Mouse (Mus musculus) forebrain, postnatal 0 days (tissue): ENCODE results near the gene Timeless. TPM values are rescaled to one million over a fixed set of nuclear protein-coding genes. Genes with fewer than 3 reads are reported as not detected.

Source experiments
- ATAC-seq: fragments of 200-750 bp; cut with Nextera tagmentation; 2 replicates; pipeline ENCODE4 v1.8.0; 2017; ENCODE audit warnings: mild to moderate bottlenecking, moderate library complexity
- DNase-seq: peaks from one replicate; pipeline ENCODE4 v3.0.0-alpha.2; 2015
- H3K27ac ChIP-seq: fragments of 300-500 bp; sonication (generic); 2 replicates; pipeline ENCODE4 v1.5.1; 2014; ENCODE audit warnings: low read depth, mild to moderate bottlenecking, antibody characterized with exemption, low read length, moderate library complexity, mixed read lengths
- H3K27me3 ChIP-seq: fragments of 300-500 bp; sonication (generic); 2 replicates; pipeline ENCODE4 v1.6.1; 2014; ENCODE audit warnings: mild to moderate bottlenecking, low read length, mixed read lengths; ENCODE audit not compliant: insufficient read depth
- H3K36me3 ChIP-seq: fragments of 300-500 bp; sonication (generic); 2 replicates; pipeline ENCODE4 v1.6.1; 2014; ENCODE audit warnings: mild to moderate bottlenecking, moderate library complexity; ENCODE audit not compliant: insufficient read depth
- H3K4me1 ChIP-seq: fragments of 300-500 bp; sonication (generic); 2 replicates; pipeline ENCODE4 v1.6.1; 2014; ENCODE audit warnings: antibody characterized with exemption; ENCODE audit not compliant: insufficient read depth
- H3K4me2 ChIP-seq: fragments of 300-500 bp; sonication (generic); 2 replicates; pipeline ENCODE4 v1.6.1; 2014; ENCODE audit warnings: low read depth, mild to moderate bottlenecking, moderate library complexity
- H3K4me3 ChIP-seq: fragments of 300-500 bp; sonication (generic); 2 replicates; pipeline ENCODE4 v1.5.1; 2014; ENCODE audit warnings: low read depth, low read length, mixed read lengths
- H3K9ac ChIP-seq: fragments of 300-500 bp; sonication (generic); 2 replicates; pipeline ENCODE4 v1.6.1; 2014; ENCODE audit warnings: mild to moderate bottlenecking
- H3K9me3 ChIP-seq: fragments of 300-500 bp; sonication (generic); 2 replicates; pipeline ENCODE4 v1.6.1; 2016; ENCODE audit warnings: low read length
- CTCF ChIP-seq: sonication (generic); IDR thresholded peaks from 2 replicates; pipeline ENCODE4 v1.5.1; 2016; ENCODE audit warnings: antibody characterized with exemption, control low read depth, low read depth
- WGBS: fragments of 180-500 bp; shearing (Covaris S2); extraction: QIAGEN DNeasy Blood & Tissue Kit; methylation state at CpG from one replicate; pipeline ENCODE4 v1.1.7; 2014; 5-methylcytosine and 5-hydroxymethylcytosine counted together
- polyA plus RNA-seq: library from polyadenylated mRNA; unstranded; fragments of >200 nt; fragmentation: Nextera tagmentation; extraction: Ambion mirVana; gene quantifications from 2 replicates; pipeline ENCODE4 v1.2.1, GENCODE M21; 2015
- total RNA-seq: library from RNA; depleted of rRNA; stranded (reverse); fragments of >200 nt; gene quantifications from 2 replicates; pipeline ENCODE4 v1.2.3, GENCODE M21; 2014

Gene Timeless
- total and polyA plus RNA-seq, 2 experiments from 2014 or later, result 9.3 to 9.9 TPM

DNA sequence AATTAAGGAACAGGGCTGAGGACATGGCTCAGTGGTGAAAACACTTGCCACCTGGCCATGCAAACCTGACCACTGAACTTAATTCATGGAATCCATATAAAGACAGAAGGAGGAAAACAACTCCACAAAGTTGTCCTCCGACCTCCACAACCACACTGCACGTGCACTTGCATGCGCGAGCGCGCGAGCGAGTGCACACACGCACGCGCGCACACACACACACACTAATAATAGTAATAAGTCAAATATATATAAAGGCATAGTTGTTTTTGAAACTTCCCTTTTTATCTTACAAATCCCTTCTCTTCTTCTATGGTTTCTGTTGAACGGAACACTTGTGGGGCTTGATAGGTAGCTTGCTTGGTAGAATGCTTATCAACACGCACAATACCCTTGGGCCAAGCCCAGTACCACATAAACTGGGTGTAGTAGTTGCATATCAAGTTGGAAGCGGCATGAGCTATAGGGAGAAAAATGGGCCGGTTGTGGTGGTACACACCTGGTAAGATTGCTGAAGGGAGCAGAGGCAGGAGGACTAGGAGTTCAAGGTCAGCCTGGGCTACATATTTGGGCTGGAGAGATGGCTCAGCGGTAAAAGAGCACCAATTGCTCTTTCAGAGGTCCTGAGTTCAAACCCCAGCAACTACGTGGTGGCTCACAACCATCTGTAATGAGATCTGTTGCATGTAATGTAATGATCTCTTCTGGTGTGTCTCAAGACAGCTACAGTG, 13.3 kb upstream of the Timeless start:
- no peak overlapping the region for H3K4me3 ChIP-seq
- no peak overlapping the region for H3K27ac ChIP-seq
- H3K36me3 ChIP-seq, result no peaks in the 10 kb centered on the region
- no peaks in the 10 kb centered on the region for H3K9me3 ChIP-seq
- 95% methylated on average over 18 of the region's 18 CpGs for WGBS
- H3K4me1 ChIP-seq, result no peaks in the 10 kb centered on the region
- no peaks in the 10 kb centered on the region for H3K27me3 ChIP-seq
- DNase-seq, result no peak
- ATAC-seq, result no peak
- no peak for TF ChIP-seq CTCF
- no peak overlapping the region for H3K9ac ChIP-seq
- H3K4me2 ChIP-seq, result no peak overlapping the region

DNA sequence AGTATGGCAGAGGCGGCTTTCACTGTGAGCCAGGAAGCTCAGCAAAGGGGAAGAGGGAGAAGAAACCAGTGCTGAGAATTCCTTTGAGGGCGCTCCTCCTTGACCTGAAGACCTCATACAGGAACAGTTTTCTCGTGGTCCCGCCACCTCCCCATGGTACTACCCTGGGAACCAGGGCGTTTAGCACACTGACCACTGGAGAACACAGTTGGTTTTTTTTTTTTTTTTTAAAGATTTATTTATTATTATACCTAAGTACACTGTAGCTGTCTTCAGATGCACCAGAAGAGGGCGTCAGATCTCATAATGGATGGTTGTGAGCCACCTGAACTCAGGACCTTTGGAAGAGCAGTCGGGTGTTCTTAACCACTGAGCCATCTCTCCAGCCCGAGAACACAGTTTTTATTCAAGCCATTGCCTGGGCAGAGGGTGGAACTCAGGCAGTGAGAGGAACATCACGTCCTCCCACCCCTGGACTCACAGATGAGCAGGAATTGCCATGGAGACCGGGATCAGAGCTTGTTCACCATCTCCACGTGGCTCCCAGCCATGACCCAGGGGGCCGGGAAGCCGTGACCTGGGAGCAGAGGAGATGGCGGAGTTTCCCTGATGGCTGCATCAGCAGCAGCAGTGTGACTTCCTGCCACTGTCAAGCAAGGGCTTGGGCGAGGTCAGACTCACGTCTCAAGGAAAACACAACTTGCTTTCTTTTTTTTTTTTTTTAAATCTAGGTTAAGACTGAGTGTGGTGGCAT, 10.2 kb upstream of the Timeless start:
- 72% methylated on average over 16 of the region's 16 CpGs for WGBS
- no peak overlapping the region for H3K4me2 ChIP-seq
- TF ChIP-seq CTCF, result no peak
- H3K4me1 ChIP-seq, result no peaks in the 10 kb centered on the region
- H3K9ac ChIP-seq, result no peak overlapping the region
- no peaks in the 10 kb centered on the region for H3K36me3 ChIP-seq
- H3K27ac ChIP-seq, result no peak overlapping the region
- ATAC-seq (no peak), DNase-seq (no peak)
- H3K9me3 ChIP-seq, result no peaks in the 10 kb centered on the region
- no peaks in the 10 kb centered on the region for H3K27me3 ChIP-seq
- H3K4me3 ChIP-seq, result no peak overlapping the region

- no peak overlapping the region for H3K9ac ChIP-seq
- ATAC-seq (no peak), DNase-seq (no peak)
- H3K27ac ChIP-seq, result no peak overlapping the region
- H3K9me3 ChIP-seq, result no peaks in the 10 kb centered on the region
- WGBS, result 30% methylated on average over 5 of the region's 5 CpGs
- H3K4me2 ChIP-seq, result no peak overlapping the region
- H3K27me3 ChIP-seq, result no peaks in the 10 kb centered on the region
- H3K4me3 ChIP-seq, result no peak overlapping the region
- no peaks in the 10 kb centered on the region for H3K4me1 ChIP-seq
- no peaks in the 10 kb centered on the region for H3K36me3 ChIP-seq
- TF ChIP-seq CTCF, result no peak
These were observed 6.8 kb upstream of the Timeless start for GRCm38 (mm10) chr10:128225064-128225463.

GRCm38 (mm10) chr10:128225538-128225937, 6.3 kb upstream of the Timeless start, which contains the start of gene Mip:
Gene Mip (plus strand): TSS chr10:128225838.
- no peaks in the 10 kb centered on the region for H3K36me3 ChIP-seq
- H3K27ac ChIP-seq, result no peak within 1 kb of the TSS
- H3K4me1 ChIP-seq, result no peaks in the 10 kb centered on the region
- no peaks in the 10 kb centered on the region for H3K27me3 ChIP-seq
- H3K4me2 ChIP-seq, result no peak within 1 kb of the TSS
- WGBS, result 19% methylated on average over 4 of the region's 4 CpGs
- no peaks in the 10 kb centered on the region for H3K9me3 ChIP-seq
- no peak within 1 kb of the TSS for H3K9ac ChIP-seq
- TF ChIP-seq CTCF, result no peak
- ATAC-seq, result no peak
- no peak within 1 kb of the TSS for H3K4me3 ChIP-seq
- no peak for DNase-seq

GRCm38 (mm10) chr10:128227592-128227991, 4.3 kb upstream of the Timeless start:
- ATAC-seq, result no peak
- no peaks in the 10 kb centered on the region for H3K36me3 ChIP-seq
- no peak overlapping the region for H3K9ac ChIP-seq

GRCm38 (mm10) chr10:128228009-128228408, 3.9 kb upstream of the Timeless start:
- Histone ChIP-seq H3K27ac (no peak overlapping the region), H3K9ac (no peak overlapping the region), H3K9me3 (no peaks in the 10 kb centered on the region), H3K4me1 (no peaks in the 10 kb centered on the region), H3K4me3 (no peak overlapping the region), H3K4me2 (no peak overlapping the region), H3K36me3 (no peaks in the 10 kb centered on the region), H3K27me3 (no peaks in the 10 kb centered on the region)
- WGBS, result 90% methylated on average over 8 of the region's 8 CpGs
- ATAC-seq (no peak), DNase-seq (no peak)
- no peak for TF ChIP-seq CTCF

More at GRCm38 (mm10) chr10:128227592-128227991, 4.3 kb upstream of the Timeless start:
- no peak for TF ChIP-seq CTCF
- Histone ChIP-seq H3K27ac (no peak overlapping the region), H3K27me3 (no peaks in the 10 kb centered on the region), H3K4me1 (no peaks in the 10 kb centered on the region), H3K9me3 (no peaks in the 10 kb centered on the region), H3K4me2 (no peak overlapping the region), H3K4me3 (no peak overlapping the region)
- WGBS, result 72% methylated on average over 9 of the region's 9 CpGs
- DNase-seq, result no peak

DNA sequence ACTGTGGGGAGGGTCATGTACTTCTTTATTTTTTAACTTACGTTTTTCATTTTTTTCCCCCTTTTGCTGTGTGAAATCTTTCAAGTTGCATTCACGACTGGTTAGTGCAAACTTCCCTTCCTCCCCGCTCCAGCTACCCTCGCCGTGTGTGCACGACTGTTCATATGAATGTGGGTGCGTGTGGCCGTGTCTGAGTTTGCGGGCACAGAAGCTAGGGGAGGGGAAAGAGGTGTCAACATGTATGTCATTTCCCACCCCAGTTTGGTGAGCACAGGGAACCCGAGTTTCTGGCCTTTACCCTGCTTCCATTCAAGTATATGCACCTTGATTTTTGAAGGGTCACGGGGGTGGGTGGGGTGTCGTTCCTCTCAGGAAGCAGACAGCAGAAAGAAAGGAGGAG, 1.3 kb upstream of the Timeless start:
- ATAC-seq, result no peak
- Histone ChIP-seq H3K4me1 (no peaks in the 10 kb centered on the region), H3K27me3 (no peaks in the 10 kb centered on the region), H3K4me2 (no peak overlapping the region), H3K27ac (no peak overlapping the region), H3K9me3 (no peaks in the 10 kb centered on the region), H3K9ac (no peak overlapping the region), H3K4me3 (no peak overlapping the region), H3K36me3 (no peaks in the 10 kb centered on the region)
- WGBS, result 83% methylated on average over 12 of the region's 12 CpGs
- DNase-seq, result no peak
- TF ChIP-seq CTCF, result no peak
